Mouse (Mus musculus): ENCODE data around the gene Bcl2l12.

DNA sequence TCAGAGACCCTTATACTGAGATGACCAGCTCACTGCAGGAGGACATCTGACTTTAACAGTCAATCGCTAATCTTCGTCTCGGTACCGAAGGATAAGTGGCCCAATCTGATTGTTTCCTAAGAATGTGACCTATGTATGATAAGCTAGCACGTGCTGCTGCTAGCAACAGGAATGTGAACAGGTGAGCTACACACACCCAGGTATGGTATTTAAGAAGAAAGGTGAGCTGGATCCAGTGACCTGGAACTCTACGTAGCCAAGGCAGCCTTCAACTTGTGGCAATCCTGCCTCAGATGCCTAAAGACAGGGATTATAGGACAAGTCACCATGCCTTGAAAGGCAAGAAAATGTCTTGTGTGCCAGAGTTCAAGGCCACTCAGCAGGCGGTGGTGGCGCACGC is 39.9 kb upstream of the Bcl2l12 start:
- TF ChIP-seq CTCF (IDR thresholded peaks at IDR 0.05; ENCODE audit: control insufficient read depth, insufficient read depth, insufficient read length) (no peak), MYOG (IDR thresholded peaks at IDR 0.05; ENCODE audit: control insufficient read depth, extremely low read depth, insufficient read length) (no peak)

Data from C2C12 (cell line).